Mouse (Mus musculus): ENCODE data around the gene Hist1h3f.
"Not testable (repeated sequence)": the region's sequence is repeated elsewhere in the genome, so short reads cannot be mapped to it uniquely, and the experiment has no call there.

Gene Hist1h3f

DNA sequence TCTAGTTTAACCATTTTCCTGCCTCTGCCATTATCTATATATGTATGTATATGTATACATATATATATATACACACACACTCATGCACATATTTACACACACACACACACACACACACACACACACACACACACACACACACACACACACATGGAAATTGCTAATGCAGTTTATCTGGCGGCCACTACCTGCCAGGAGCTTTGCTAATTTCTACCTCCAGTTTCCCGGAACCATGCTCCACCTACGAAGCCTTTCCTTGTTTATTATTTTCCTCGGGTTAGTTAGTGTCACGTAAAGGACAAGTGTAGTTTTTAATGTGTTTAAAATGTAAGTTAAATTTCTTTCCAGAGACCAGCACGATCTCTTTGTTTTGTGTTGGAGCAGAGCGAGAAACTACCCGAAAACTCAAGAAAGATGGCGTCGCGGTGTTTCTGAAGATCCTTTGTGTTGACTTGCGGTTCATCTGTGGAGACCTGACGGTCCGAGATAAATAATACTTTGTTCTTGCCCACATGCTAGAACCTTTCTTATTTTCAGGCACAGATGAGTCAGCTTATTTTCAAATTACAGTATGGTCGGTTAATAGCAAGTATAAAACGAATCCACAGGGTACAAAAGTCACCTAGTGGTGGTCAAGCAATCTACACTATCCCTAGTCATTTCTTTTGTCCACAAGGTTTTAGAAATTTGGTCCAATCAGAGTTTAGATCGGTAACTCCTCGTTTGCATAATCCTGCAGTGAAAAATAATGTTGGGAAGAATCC is 19.0 kb downstream of the Hist1h3f start:
- peak; percentile 81 for DNase-seq (ENCODE audit: low read depth)

DNA sequence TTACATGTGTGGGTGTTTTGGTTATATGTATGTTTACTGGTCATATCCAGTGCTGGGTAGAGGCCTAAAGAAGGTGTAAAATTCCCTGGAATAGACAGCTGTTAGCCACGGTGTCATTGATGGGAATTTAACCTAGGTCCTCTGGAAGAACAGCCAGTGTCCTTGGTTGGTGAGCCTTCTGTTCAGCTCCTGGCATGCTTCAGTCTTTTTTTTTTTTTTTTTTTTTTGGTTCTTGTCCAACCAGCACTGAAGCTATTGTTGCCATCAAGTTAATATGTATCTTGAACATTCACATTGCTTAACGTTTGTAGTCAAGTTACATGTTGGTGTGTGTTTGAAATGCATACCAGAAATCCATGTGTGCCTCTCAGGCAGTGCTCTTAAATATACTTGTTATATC is 20.6 kb downstream of the Hist1h3f start:
- no peak for DNase-seq (ENCODE audit: low read depth)

DNA sequence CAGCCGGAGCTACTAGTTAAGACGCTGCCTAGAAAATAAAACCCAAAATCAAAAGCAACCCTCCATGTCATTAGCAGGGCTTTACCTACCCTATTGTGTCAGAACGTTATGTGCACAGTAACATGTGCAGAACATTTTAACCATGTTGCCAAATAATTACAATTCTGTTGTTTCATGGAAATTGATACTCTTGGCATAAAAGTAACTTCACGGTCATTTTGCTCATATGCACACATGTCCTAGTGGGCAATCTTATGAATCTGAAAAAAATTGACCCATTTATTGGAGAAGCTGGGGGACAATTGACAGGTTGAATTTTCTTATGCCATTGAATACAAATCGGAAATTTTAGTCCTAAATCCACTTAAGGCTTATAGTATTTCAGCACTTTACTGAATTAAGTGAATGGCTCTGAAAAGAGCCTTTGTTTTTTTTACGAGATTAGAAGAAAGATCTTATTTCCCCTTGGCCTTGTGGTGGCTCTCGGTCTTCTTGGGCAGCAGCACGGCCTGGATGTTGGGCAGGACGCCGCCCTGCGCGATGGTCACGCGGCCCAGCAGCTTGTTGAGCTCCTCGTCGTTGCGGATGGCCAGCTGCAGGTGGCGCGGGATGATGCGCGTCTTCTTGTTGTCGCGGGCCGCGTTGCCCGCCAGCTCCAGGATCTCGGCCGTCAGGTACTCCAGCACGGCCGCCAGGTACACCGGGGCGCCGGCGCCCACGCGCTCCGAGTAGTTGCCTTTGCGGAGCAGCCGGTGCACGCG is 26.6 kb downstream of the Hist1h3f start:
- peak; percentile 66 for DNase-seq (ENCODE audit: low read depth)

DNA sequence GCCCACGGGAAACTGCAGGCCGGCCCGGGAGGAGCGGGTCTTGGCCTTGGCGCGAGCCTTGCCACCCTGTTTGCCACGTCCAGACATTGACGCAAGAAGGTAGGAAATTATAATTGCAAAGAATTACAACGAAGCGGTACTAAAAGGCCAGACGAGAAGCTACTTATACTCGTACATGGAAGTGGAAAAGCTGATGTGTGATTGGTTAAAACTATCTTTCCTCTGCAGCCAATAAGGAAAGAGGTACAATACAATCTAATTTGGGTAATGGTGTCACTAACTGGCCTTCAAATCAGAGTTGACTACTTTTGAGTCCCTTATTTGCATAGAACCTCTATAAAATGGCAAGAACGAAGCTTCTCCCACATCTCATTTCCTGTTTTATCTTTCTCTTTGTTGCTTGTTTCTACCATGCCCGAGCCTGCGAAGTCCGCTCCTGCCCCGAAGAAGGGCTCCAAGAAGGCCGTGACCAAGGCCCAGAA is 27.2 kb downstream of the Hist1h3f start, which contains the start of the genes Hist1h2ae and Hist1h2bg:
Gene Hist1h2ae, minus strand, starts transcription at position 199 of the 482 bp plus-strand sequence.
Gene Hist1h2bg, plus strand, starts transcription at position 375 of the 482 bp plus-strand sequence.
- peak; percentile 94 for DNase-seq (ENCODE audit: low read depth)

DNA sequence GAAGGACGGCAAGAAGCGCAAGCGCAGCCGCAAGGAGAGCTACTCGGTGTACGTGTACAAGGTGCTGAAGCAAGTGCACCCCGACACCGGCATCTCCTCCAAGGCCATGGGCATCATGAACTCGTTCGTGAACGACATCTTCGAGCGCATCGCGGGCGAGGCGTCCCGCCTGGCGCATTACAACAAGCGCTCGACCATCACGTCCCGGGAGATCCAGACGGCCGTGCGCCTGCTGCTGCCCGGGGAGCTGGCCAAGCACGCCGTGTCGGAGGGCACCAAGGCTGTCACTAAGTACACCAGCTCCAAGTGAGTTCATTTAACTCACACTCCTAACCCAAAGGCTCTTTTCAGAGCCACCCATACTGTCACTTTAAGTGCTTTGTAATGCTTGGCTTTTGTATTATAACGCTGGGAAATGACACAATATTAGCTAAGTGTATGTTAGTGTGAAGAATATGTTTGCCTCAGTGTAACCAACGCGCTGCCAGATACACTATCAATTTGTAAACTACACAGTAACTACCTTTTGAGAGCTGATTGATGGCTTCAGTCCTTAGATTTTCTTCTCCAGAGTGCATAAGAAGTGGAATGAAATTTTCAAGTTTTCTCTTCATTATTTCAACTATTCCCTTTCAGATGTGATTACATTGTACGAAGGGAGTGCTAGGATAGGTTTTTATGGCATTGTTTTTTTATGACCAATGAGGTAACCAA is 27.8 kb downstream of the Hist1h3f start:
- DNase-seq (ENCODE audit: low read depth): peak; percentile 74

DNA sequence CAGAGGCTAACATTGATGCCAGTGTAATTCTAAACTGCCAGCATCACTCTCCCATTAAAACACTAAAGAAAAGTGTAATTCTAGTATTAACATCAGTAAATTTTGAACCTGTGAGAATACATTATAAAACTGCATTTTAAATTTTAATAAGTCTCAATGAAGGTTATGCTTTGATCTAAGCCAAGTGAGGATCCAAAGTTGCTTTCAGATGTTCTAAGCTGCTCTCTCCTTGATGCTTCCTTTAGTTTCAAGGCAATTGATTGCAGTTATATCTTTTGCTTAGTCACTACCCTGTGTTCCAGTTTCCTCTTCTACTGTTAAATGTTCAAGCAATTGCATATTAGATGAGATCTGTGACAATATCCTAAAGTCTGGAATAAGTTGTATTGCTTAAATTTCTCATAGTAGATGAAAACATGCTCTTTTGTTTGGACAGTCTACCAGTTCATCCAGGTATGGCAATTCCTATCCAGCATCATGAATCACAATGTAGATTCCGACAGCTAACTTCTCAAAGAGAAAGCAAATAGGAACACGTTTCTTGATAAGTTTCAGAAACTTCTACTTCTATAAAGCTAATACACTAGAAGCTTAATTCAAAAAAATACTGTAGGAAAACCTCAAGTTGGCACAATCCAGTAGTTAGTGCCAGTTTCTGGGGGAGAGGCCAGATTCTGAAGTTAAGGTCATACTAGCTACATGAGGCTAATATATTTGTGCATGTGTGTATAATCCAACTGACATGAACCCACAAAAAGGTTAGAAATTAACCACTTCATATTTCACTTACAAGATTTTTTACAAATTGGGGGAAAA is 28.6 kb downstream of the Hist1h3f start:
- peak; percentile 58 for DNase-seq (ENCODE audit: low read depth)

DNA sequence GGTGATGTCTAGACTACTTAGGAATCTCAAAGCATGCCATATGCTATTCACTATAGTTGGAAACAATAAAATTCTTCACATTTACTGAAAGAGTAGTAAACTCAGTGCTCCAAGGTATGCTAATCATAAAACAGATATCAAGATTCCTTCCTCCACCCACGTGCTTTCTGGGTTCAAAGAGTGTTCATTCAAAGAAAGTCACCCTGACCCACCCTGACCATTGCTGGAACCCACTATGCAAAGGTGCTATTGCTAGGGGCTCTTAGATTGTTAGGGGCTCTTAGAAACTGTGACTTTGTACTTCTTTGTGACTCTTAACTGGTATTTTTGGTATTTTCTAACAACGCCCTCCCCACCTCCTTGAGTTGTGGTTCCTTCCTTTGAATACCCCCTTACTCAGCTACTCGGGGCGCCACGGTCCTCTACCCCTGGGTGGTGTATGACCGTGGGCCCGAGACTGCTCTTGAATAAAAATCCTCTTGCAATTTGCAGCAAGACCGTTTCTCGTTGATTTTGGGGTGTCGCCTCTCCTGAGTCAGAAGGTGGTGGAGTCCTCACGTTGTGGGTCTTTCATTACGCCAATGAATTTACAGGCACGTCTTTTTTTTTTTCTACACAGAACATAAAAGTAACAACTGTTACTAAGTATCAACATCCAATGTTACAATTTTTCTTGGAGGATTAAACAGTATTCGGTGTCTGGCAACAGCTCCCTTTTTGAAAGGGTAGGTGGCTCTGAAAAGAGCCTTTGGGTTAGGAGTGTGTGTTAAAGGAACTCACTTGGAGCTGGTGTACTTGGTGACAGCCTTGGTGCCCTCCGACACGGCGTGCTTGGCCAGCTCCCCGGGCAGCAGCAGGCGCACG is 29.4 kb downstream of the Hist1h3f start:
- DNase-seq (ENCODE audit: low read depth): peak; percentile 58

DNA sequence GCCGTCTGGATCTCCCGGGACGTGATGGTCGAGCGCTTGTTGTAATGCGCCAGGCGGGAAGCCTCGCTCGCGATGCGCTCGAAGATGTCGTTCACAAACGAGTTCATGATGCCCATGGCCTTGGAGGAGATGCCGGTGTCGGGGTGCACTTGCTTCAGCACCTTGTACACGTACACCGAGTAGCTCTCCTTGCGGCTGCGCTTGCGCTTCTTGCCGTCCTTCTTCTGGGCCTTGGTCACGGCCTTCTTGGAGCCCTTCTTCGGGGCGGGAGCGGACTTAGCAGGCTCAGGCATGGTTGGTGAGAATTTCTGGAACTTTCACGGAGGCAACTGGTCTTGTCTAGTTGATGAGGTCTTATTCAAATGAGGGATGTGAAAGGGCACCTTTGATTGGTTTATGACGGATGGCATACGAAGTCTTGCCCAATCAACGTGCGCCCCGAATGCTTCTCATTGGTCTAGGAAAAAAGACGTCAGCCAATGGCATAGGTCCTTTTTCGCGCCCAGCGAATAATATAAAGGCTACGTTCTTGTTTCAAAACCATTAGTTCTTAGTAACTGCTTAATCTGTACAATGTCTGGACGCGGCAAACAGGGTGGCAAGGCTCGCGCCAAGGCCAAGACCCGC is 30.2 kb downstream of the Hist1h3f start, which contains the start of the genes Hist1h2bf and Hist1h2ad:
Gene Hist1h2bf, minus strand, starts transcription at position 299 of the 627 bp plus-strand sequence.
Gene Hist1h2ad, plus strand, starts transcription at position 484 of the 627 bp plus-strand sequence.
- peak; percentile 98 for DNase-seq (ENCODE audit: low read depth)

DNA sequence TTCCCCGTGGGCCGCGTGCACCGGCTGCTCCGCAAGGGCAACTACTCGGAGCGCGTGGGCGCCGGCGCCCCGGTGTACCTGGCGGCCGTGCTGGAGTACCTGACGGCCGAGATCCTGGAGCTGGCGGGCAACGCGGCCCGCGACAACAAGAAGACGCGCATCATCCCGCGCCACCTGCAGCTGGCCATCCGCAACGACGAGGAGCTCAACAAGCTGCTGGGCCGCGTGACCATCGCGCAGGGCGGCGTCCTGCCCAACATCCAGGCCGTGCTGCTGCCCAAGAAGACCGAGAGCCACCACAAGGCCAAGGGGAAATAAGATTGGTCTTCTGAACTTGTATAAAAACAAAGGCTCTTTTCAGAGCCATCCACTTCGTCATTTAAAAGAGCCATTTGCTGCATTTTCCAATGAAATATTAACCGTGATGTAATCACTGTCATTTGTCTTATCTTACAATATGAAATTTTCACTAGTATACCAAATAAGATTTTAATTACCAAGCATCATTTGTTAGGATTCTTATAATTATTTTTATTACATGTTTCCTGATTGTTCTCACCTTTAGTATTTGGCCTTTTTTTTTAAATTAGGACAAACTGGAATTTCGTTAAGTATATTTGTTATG is 30.8 kb downstream of the Hist1h3f start:
- DNase-seq (ENCODE audit: low read depth): peak; percentile 72

DNA sequence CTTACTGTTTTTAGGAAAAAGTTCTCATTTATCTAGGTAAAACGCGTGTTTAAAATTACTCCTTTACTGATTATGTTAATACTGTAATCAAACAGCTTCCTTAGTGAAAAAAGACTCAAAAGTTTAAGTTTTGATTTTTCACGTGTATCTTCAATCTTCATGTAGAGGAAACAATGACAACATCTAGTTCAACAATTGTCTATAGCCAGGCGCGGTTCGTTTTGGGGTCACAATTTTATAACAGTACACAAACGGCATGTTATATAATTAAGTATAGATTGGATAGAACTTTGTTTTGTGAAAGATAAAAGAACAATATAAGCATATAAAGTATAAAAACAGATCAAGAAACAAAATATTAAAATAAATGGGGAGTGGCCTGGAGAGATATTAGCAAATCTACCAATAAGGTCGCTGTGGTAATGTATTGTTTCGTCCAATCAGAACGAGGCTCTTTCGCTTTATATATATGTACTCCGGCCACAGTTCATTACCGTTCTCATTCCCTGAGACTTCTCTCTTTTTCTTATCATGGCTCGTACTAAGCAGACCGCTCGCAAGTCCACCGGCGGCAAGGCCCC is 31.5 kb downstream of the Hist1h3f start, which contains the start of gene Hist1h3d:
Gene Hist1h3d, plus strand, starts transcription at position 493 of the 581 bp plus-strand sequence.
- DNase-seq (ENCODE audit: low read depth): peak; percentile 86

DNA sequence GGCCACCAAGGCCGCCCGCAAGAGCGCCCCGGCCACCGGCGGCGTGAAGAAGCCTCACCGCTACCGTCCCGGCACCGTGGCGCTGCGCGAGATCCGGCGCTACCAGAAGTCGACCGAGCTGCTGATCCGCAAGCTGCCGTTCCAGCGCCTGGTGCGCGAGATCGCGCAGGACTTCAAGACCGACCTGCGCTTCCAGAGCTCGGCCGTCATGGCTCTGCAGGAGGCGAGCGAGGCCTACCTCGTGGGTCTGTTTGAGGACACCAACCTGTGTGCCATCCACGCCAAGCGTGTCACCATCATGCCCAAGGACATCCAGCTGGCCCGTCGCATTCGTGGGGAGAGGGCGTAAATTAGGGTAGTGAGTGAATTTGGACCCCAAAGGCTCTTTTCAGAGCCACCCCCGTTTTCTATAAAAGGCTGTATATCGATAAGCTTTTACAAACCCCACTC is 32.0 kb downstream of the Hist1h3f start:
- DNase-seq (ENCODE audit: low read depth): not testable (repeated sequence)

DNA sequence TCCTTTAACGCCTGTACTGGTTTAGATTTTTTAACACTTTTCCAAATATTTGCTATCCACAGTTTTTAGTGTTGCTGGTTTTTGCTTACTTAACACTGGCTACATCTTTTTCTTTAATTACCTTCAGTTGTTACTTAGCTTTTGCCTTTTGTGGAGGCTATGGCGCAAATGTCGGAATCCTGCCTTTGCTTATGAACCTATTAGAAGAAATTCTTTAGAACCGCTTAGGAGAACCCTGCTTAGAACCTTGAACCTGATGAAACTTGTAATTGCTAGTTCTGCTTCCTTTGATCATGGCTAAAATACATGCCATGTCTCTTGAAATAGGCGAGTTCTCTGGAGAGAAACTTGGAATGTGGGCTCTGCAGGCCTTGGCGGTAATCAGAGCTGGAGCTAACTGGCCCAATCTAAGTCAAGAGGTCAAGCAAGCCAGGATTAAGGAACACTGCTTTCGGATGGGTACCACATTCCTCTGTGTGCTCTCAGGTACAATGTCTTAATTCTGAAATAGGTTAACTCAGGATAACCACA is 32.6 kb downstream of the Hist1h3f start:
- peak; percentile 57 for DNase-seq (ENCODE audit: low read depth)

DNA sequence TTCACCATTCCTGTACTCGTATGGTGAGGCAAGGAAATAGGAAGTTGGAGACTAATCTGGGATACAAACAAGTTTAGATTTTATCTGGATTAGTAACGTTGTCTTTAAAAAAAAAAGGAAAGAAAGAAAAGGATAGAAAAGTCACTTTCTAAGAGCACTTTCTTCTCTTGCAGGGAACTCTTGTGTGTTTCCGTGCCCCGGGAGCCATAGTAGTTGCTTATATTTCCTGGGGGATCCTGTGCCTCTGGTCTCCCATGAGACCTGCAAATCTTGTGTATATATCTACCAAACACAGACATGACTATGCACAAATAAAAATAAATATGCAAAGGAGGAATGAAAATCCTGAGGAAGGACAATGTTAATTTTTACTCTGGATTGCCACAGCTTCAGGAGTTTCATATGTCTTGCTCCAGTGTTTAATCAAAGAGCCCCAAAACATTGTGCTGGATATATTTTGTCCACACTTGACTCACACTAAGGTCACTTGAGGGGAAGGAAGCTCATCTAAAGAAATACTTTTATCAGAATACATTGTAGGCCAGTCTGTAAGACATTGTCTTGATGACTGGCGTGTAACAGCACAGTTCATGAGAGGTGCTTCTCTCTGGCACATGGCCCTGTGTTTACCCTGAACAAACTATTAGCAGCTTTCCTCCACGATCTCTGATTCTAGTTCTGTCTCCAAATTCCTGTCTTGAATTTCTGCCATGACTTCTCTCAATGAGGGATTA is 33.2 kb downstream of the Hist1h3f start:
- DNase-seq (ENCODE audit: low read depth): no peak

DNA sequence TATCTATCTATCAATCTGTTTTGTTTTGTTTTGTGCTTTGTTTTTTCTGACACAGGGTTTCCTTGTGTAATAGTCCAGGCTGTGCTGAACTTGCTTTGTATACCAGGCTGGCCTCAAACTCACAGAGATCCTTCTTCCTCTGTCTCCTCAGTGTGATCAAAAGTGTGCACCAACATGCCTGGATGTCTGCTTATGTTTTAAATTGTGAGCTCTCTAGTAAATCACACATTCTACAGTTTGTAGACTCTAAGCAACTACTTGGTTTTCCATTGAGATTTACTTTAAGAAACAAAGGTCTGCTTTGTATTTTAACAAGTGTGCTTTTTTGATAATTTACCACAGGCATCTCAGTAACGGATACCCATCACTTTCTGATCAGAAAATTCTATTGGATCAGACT is 34.0 kb downstream of the Hist1h3f start:
- DNase-seq (ENCODE audit: low read depth): no peak

DNA sequence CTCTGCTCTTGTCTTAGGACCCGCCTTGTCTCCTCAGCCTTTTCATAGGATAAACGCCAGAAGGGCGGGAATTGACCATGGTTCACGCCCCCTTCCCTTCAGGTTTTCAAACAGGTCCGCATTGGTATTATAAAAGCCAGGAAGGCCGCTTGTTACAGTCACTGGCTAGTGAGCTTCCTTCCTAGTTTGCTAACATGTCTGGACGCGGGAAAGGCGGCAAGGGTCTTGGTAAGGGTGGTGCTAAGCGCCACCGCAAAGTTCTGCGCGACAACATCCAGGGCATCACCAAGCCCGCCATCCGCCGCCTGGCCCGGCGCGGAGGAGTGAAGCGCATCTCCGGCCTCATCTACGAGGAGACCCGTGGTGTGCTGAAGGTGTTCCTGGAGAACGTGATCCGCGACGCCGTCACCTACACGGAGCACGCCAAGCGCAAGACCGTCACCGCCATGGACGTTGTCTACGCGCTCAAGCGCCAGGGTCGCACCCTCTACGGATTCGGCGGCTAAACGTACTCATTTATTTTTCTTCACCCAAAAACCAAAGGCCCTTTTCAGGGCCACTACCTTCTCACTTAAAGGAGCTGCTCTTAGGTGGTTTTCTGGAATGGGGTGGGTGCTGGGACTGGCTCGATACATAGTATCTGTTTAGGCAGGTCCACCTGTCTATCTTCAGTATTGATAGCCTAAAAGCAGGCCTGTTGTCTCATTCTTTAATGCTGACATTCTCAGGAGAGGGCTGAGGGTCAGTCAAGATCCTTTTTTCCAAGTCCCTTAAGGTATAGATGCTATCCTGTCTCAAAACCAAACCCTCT is 37.8 kb downstream of the Hist1h3f start, which contains the start of gene Hist1h4d:
Gene Hist1h4d, plus strand, starts transcription at position 191 of the 811 bp plus-strand sequence.
- peak; percentile 95 for DNase-seq (ENCODE audit: low read depth)

DNA sequence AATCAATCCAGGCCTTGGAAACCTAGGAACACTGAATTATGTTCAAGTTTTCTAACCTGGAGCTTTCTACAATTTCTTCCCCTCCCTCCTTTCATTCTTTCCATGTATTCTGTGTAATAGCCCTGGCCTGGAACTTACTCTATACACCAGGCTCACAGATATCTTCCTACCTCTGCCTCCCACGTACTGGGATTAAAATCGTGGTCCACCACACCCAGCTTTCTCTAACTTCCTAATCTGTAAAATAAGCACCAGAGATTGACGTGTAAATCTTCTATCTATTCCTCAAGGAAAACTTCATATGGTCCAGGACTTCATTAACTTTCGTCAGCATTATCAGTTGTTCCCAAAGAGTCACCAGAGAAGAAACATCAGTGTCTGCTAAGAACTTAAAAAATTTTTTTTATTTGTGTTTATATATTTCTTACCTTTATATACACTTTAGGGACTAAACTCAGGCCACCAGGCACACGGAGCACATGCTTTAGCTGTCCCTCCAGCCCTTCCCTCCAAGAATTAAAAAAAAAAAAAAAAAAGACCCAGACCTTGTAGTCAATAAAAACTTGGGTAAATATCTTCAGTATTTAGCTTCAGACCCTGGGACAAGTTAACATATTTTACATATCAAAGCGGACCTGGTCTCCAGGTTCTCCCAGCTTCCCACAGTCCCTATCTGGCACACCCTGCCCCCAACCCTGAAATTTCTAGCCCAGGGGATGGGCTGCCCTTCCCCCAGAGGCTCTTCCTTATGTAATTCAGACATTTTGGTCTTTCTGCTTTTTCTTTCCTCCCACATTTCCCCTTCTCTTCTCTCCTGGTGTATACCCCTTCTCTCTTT is 38.6 kb downstream of the Hist1h3f start:
- DNase-seq (ENCODE audit: low read depth): peak; percentile 29
